Mouse (Mus musculus): ENCODE measurements around the gene Macf1. TPM values are rescaled to one million over a fixed set of nuclear protein-coding genes. Genes with fewer than 3 reads are reported as not detected.
A peak's percentile ranks its signal among the peaks of the same experiment; 100 is the strongest.
"Not testable (repeated sequence)": the region's sequence is repeated elsewhere in the genome, so short reads cannot be mapped to it uniquely, and the experiment has no call there.

Gene Macf1
- polyA plus RNA-seq, 1 experiment: 49.8 TPM

DNA sequence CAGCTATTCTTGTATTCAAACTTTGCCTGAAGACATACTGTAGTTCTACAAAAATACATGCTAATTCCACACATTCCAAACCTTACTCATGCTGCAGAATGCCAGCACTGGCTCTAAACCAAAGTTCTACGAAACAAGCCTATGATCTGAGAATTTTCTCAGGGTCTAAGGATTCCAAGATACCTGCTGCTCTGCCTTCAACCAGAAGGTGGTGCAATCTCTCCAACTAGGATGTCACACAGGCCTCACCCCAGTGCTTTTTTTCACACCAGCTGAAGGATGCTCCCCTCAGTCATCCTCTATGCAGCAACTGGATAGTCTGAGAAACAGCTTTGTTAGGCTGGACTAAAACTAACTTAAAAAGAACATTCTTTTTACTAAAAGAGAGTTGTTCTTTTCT lies 148.9 kb downstream of the Macf1 start:
- no peak for DNase-seq (ENCODE audit: low read depth)

DNA sequence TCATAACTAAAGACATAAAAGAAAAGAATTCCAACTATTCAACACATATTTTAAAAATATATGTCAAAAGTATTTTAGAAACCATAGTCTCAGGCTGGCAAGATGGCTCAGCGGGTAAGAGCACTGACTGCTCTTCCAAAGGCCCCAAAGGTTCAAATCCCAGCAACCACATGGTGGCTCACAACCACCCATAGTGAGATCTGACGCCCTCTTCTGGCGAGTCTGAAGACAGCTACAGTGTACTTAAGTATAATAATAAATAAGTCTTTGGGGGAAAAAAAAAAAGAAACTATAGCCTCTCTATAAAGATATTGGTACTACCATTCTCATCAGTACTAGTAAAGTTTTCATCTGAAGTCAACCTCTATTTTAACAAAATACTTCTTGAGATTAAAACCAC lies 152.2 kb downstream of the Macf1 start:
- no peak for DNase-seq (ENCODE audit: low read depth)

DNA sequence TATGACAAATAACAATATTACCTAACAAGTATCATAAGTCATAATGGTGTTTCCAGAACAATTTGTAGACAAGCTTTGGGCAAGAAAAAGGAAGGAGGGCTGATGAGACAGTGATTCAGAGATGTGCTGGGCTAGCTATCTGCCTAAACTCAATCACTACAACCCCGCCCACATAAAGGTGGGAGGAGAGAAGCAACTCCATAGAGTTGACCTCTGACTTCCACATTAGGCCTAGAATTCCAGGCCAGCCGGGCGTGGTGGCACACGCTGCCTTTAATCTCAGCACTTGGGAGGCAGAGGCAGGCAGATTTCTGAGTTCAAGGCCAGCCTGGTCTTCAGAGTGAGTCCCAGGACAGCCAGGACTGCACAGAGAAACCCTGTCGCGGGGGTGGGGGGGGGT lies 153.2 kb downstream of the Macf1 start:
- no peak for DNase-seq (ENCODE audit: low read depth)

DNA sequence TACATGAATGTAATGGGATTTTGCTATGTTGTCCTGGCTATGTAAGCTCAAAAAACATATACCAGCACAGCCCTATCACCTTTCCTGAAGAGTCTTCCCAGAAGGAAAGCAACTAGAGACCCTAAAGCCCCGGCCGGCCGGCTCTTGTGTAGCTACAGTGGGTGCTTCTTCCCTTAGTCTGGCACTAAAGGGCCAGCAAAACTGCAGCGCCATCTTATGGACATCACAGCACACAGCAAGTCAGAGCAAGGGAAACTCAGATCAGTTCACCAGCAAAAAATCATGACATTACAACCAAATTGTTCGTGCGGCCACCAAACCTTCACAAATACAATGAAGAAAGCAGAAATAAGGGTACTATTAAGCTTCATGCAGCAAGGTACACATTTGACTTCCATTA lies 154.9 kb downstream of the Macf1 start:
- DNase-seq (ENCODE audit: low read depth): no peak

DNA sequence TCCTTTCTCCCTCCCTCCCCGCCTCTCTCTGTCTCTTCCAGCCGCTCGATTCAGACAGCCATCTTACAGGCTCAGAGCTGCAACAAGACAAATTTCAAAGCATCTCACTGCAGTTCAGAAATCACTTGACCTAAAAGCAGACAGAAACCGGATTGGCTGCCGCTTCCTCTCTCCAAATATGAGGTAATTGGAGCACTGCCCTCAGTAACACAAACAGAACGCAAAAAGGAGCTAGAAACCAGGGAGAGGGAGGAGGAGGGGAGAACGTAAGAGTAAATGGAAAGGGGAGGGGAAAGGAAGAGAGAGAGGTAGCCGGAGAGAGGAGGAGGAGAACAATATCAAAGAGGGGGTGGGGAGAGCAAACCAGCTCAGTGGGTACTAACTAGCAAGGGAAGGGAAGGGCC lies 156.6 kb downstream of the Macf1 start:
- no peak for DNase-seq (ENCODE audit: low read depth)

DNA sequence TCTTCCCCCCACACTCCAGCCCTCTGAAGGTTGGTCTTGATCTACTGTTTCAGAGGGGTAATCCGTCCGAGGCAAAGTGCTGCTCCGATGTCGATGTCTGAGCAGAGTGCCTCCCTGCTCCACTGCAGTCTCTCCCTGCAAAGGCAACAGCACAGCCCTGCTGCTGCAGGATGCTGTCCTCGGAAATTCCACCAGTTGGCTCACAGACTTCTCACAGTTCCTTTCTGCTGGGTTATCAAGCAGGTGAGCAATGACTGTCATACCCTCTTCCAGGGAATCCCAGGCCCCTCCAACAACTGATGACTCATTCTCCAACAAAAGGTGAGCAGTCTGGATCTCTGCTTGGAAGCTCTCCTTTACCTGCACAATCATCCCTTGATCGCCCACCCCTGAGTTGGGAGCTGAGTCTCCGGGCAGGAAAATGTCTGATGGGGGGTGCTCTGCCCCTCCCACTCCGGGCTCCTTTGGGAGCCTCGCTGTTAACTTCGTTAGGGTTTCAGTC lies 157.3 kb downstream of the Macf1 start:
- DNase-seq (ENCODE audit: low read depth): no peak

DNA sequence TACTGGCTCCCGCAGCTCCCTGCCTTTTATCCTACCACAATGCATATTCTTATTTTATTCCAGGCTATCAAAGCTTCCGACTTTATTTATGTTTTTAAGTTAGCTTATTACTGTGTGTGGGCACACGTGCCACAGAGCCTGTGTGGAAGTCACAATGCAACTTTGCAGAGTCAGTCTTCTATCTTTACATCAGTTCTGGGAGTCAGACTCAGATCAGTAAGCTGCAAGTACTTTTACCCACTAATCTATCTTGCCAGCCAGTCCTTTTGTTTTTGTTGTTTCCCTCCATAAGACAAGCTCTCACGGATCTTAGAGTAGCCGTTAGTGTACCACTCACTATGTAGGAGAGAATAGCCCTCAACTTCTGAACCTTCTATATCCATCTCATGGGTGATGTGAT lies 159.4 kb downstream of the Macf1 start:
- no peak for DNase-seq (ENCODE audit: low read depth)

DNA sequence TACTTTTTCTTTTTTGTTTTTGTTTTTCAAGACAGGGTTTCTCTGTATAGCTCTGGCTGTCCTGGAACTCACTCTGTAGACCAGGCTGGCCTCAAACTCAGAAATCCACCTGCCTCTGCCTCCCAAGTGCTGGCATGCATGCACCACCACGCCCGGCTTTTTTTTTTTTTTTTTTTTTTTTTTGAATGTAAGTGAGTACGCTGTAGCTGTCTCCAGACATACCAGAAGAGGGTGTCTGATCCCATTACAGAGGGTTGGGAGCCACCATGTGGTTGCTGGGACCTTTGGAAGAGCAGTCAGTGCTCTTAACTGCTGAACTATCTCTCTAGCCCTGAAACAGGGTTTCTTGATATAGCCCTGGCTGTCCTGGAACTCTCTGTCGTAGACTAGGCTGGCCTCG lies 164.0 kb downstream of the Macf1 start:
- DNase-seq (ENCODE audit: low read depth): not testable (repeated sequence)

DNA sequence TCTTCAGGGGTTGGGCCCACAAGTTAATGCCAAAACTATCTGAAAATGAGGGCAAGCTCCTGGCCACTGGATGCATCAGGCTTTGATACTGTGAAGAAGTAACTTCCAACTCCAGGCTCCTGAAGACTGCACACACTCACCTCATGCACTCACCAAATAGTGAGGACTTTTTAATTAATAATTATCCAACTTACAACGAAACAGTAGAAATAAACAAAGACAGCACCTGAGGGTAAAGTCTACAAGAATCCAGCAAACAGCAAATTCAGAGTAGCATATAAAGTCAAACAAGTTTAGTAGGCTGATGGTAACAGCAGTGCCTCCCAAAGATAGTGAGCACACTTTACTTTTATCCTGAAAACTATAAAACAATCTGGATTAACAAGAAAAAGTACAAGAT lies 168.5 kb downstream of the Macf1 start:
- DNase-seq (ENCODE audit: low read depth): no peak

DNA sequence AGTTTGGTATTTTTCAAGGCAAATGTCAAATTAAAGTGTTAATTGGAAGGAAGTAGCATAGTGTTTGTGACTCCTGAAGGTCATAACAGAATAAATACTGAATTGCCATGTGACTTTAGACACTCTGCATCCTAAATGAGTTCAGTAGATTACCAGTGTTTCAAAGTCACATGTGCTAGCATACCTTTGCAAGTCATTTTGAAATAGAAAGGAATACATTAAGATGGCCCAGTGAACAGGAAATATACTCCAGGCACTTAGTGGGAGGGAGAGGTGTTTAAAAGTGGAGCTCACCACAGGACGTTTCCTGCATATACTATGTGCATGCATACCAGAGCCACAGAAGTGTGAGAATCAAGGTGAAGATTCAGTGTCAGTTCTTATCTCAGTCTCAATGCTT lies 174.0 kb downstream of the Macf1 start:
- DNase-seq (ENCODE audit: low read depth): no peak

DNA sequence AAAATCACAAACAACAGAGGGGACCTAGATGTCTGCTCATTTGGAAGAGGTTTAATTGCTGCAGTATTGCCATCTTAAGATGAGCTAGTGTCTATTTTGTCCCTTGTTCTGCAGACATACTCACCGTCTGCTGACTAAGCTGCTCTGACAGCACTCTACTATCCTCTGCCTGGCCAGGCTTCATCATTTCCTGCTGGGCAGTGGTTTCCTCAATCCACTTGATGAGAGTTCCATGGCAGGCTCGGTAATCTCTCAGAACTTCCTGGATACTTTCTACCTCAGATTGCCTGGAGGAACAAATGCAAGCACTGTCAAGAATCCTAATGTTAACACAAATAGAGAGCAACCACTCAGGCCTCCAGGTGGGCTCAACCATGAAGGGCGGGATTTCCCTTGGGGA lies 195.1 kb downstream of the Macf1 start:
- DNase-seq (ENCODE audit: low read depth): no peak

DNA sequence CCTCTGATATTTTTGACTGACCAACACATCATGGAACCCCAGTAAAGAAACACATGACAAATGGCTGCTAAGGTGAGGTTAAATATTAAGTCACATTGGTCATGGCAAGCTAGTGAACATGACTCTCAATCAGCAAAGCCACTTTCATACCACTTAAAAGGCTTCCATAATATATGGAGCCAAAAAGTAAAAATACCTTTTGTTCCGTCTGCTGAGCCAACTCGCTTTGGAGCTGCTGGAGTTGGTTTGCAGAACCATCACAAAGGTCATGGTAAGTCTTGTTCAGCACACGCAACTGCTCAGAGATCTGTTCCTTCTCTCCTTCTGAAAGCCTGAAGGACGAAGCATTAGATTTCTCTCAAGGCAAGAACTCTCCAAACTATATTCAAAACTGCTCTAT lies 204.2 kb downstream of the Macf1 start:
- DNase-seq (ENCODE audit: low read depth): no peak

DNA sequence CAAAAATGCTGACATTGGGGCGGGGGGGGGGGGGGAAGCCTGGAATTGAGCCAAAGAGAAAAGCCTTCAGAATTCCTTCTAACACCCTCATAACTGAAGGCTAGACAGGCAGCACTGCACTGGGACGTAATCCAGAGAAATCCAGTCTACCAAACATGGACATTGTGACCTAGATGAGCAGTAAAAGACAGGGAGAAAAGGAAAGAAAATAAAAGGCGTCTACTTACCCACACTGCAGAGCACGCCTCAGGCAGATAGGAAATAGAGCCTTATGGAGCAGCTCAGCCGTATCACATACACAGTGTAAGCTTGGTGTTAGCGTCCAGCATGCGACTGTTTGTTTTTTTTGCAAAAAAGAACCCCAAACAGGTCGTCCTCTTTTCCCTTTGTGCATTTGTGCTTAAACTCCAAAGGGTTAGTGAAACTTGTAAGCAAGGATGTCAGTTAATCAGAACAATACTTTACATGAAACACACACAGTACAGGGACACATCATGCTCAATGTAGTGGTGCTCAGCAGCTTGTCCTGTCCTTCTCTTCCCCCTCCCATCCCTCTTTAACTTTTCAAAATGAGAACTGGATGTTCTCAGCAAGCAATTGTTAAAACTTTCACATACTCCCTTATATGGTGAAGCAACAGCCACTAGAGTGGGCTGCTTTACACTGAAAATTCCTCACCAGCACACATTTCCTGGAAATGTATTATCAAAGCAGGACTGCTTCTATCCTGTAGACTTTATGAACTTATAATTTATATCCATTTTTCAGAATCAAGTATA lies 205.3 kb downstream of the Macf1 start:
- no peak for DNase-seq (ENCODE audit: low read depth)

DNA sequence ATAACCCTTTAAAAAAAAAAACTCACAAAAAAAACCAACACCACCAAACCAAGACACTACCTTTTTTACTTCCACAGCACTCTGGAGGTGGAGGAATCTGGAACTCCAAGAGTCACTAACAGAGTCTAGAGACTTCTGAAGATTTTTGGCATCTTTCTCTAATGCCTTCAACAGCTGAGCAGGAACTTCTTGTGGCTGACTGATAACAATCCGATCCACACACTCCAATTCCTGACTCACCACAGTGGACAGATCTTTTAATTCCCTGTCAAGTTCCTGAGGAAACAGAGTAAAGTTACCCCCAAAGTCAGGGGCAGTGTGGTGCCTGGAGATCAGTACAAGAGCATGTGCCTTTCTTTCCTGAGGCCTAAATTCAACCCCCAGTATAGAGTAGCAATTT lies 218.4 kb downstream of the Macf1 start:
- DNase-seq (ENCODE audit: low read depth): no peak

DNA sequence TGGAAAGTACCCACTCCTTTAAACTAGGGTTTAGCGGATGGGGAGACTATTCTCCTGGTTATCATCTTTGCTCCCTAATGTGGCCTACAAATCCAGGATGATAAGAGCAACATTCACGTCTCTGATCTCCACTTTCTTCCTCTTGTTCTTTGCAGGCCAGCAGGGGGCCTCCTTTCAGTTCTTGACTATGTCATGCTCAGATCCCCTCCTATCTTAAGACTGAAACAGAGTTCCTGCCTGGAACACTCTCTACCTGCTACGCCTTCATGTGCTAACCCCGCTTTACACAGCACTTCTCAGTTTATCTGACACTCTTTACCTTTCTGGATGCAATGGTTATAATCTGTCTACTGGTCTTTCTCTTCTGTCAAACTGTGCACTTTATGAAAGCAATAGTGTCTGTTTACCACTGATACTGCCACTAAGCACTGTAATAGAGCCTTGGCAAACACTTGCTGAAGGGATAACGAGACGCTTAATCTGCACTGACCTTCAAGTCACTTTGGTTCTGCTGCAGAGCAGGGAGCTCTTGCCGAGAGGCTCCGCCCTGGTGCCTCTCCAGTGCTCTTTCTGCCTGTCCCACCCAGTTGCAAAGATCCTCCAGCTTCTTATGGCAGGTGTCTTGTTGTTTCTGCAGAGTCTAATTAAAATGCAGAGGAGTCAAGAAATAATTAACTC lies 223.4 kb downstream of the Macf1 start:
- DNase-seq (ENCODE audit: low read depth): no peak

DNA sequence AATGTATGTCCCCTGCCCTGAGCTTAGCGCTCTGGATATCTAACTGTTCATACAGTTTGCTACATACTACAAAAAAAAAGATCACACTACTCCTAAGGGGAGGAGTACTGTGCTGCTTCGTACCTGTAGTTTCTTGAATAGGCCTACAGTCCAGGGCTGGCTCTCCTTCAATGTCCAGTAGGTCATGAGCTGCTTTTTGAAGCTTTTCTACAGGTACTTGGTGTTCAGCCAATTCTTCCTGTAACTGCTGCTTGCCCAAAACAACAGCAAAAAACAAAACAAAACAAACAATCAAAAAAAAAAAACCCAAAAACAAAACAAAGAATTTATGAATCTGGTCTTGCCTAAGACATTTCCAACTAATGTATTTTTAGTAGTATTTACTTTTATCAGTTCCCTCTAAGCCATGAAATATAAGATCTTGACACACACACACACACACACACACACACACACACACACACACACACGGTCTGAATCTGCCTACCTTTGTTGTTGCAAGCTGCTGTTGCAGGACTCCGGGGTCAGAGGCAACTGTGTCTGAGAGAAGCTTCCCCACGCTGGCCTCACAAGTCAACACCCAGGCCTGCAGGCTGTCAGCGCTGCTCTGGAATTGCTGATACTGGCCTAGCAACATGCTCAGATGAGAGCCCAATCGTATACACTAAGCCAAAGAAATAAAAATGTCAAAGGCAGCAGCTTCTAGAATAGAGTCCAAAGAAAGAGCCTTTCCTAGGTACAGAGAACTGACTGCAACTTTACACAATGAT lies 229.1 kb downstream of the Macf1 start:
- DNase-seq (ENCODE audit: low read depth): no peak

DNA sequence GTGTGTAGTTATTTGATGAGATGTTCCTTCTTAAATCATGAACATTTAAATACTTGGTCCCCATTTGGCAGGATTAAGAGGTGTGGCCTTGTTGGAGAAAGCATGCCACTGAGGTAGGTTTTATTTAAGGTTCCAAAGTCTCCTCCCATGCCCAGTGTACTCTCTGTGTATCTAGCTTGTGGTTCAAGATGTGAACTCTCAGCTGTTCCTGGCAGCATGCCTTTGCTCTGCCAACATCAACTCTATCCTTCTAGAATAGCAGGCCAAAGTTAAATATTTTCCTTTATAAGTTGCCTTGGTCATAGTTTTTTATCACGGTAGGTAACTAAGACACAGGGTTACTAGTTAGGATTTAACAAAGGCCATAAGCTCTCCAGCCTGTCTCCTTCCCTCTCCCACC lies 230.4 kb downstream of the Macf1 start:
- DNase-seq (ENCODE audit: low read depth): no peak

DNA sequence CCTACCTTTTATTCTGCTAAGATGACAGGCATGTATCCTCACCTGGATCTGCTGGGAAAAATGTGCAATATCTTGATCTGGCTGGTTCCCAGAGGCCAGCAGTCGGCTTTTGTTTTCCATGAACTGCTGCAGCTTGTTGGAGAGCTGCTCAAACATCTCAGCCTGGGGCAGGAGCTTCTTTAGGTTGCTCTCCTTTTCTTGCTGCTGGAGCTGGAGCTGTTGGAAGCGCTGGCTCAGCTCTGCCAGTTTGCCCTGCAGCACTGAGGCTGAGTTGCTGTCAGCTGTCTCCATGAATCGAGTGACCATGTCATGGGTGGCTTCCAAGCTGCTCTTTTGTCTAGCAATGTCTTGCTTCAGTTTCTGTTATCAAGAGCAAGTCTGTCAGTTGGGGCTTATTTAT lies 232.2 kb downstream of the Macf1 start:
- DNase-seq (ENCODE audit: low read depth): no peak

DNA sequence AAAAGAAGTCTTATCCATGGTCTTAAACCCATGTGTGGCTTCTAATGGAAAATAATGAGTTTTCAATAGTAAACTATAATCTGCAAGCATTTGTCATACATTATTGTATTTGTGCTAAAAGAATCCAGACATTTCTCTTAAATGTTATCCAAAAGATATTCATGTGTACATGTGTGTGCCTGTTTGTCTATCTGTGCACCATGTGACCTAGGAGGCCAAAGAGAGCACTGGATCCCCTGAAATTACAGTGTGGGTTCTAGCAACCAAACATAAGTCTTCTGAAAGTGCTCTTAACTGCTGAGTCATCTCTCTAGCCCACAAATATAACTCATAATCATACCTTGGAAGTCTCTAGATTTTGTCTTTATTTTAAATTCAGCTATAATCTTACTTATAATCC lies 234.9 kb downstream of the Macf1 start:
- no peak for DNase-seq (ENCODE audit: low read depth)

DNA sequence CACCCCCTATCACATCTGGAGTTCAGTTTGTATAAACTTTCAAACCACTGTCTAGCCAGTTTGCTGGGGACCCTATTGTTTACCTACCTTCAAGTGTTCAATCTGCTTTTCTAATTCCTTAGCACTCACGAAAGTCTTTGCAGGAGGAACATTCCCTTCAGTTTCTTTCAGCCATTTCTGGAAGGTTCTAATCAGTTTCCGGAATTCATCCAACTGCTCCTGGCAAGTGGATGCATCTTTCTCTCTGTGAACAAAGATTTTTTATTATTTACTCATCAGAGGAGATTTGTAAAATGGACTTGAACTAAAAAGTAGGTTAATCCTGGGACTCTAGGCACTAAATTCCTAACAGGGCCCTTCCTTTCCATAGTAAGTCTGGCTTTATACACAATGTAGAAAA lies 236.1 kb downstream of the Macf1 start:
- no peak for DNase-seq (ENCODE audit: low read depth)

DNA sequence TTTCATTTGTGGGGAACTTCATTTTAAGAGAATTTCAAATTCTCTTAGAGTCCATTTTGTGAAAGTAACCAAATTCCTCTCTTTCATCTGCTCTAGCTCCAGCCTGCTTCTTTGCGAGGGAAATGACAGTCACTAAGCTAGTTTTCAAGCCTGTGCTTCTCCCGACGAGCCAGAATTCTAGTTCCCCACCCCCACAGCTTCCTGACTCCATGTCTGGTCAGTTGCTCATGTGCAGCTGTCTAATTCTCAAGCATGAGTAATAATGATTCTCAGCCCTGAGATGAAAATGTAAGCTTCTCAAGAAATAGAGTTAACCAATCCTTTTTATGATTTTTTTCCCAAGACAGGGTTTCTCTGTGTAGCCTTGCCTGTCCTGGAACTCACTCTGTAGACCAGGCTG lies 236.9 kb downstream of the Macf1 start:
- no peak for DNase-seq (ENCODE audit: low read depth)

DNA sequence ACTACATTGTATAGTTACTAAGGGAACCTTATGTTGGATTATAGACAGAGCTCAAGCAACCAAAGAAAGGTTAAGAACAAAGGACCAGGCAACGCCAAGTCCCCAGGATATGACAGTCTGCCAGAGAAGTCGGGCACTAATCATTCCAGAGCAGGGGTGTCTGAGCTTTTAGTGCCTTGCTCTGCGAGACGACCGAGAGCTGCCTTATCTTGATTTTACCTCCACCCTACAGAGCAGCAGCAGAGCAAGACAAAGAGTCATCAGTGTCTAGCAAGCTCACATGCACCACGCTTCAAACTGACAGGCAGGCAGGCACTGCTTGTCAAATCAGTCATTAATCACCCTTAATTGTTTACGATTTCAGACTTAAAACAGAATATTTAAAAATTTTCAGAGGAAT lies 237.4 kb downstream of the Macf1 start:
- DNase-seq (ENCODE audit: low read depth): peak; percentile 56

DNA sequence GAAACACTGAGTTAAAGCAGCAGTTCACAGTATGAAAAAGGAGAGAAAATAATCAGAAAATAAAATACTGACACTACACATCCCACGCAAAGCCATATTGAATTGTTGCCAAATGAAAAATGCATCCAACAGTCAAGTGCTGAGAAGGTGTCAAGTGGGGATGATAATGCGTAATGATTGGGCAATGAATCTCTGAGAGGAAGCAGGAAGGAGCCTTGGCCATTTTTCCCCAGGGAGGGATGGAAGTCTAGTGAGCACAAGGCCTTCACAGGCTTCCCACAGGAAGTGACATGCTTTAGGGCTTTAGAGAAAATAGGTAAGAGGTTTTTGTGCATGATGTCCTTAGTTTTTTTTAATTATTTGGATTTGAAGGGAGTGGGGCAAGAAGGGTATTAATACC lies 237.9 kb downstream of the Macf1 start:
- not testable (repeated sequence) for DNase-seq (ENCODE audit: low read depth)

Measured in gonadal fat pad, adult 2 months (tissue).